Mouse (Mus musculus) limb, embryonic 13.5 days (tissue): ENCODE data around the gene Lipm. TPM values are rescaled to one million over a fixed set of nuclear protein-coding genes. Genes with fewer than 3 reads are reported as not detected.

Source experiments
- ATAC-seq: fragments of 200-750 bp; cut with Nextera tagmentation; 2 replicates; pipeline ENCODE4 v1.8.0; 2017; ENCODE audit warnings: low read depth, moderate number of reproducible peaks, moderate TSS enrichment; ENCODE audit not compliant: low FRiP score
- H3K27ac ChIP-seq: fragments of 300-500 bp; sonication (generic); 2 replicates; pipeline ENCODE4 v1.5.1; 2015; ENCODE audit warnings: inconsistent platforms, mild to moderate bottlenecking, moderate library complexity
- H3K27me3 ChIP-seq: fragments of 300-500 bp; sonication (generic); 2 replicates; pipeline ENCODE4 v1.6.1; 2015; ENCODE audit warnings: mild to moderate bottlenecking, inconsistent platforms
- H3K36me3 ChIP-seq: fragments of 300-500 bp; sonication (generic); 2 replicates; pipeline ENCODE4 v1.6.1; 2015; ENCODE audit warnings: inconsistent platforms, mild to moderate bottlenecking, moderate library complexity
- H3K4me1 ChIP-seq: fragments of 300-500 bp; sonication (generic); 2 replicates; pipeline ENCODE4 v1.6.1; 2015; ENCODE audit warnings: inconsistent platforms
- H3K4me2 ChIP-seq: fragments of 300-500 bp; sonication (generic); replicated peaks from 2 replicates; pipeline ENCODE4 v1.6.1; 2015; ENCODE audit warnings: inconsistent platforms, mild to moderate bottlenecking, moderate library complexity
- H3K4me3 ChIP-seq: fragments of 300-500 bp; sonication (generic); 2 replicates; pipeline ENCODE4 v1.5.1; 2015; ENCODE audit warnings: moderate library complexity, mild to moderate bottlenecking, inconsistent platforms
- H3K9ac ChIP-seq: fragments of 300-500 bp; sonication (generic); 2 replicates; pipeline ENCODE4 v1.6.1; 2015; ENCODE audit warnings: mild to moderate bottlenecking, inconsistent platforms
- H3K9me3 ChIP-seq: fragments of 300-500 bp; sonication (generic); 2 replicates; pipeline ENCODE4 v1.6.1; 2016; ENCODE audit warnings: inconsistent platforms
- WGBS: fragments of 180-500 bp; shearing (Covaris S2); methylation state at CpG from one replicate; pipeline ENCODE4 v1.1.7; 2015; 5-methylcytosine and 5-hydroxymethylcytosine counted together
- polyA plus RNA-seq: library from polyadenylated mRNA; unstranded; fragments of >200 nt; fragmentation: Nextera tagmentation; extraction: Ambion mirVana; gene quantifications from 2 replicates; pipeline ENCODE4 v1.2.1, GENCODE M21; 2015

Gene Lipm
- 0.46 and 0.98 TPM in 2 replicates for polyA plus RNA-seq

DNA sequence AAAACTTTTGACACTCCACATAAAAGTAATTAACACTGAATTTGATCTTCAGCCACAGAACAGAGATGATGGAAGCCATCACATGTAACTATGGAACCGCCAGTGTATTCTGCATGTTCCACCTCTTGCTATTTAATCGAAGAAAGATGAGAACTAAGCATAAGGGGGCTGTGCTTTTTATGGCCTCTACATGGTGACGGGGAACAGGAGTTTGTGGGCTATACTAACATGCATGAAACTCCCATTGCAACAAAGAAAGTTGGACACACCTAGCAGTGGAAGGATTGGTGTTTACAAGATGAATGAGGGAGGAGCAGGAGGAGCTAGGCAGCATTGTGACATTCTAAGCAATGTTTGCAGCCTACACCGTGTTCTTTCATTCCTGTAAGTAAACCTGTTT lies at the start of gene Lipm:
Lipm (plus strand) TSS at position 301 of the 400 bp plus-strand sequence.
- no peaks in the 10 kb centered on the region for H3K36me3 ChIP-seq
- H3K27me3 ChIP-seq, result no peaks in the 10 kb centered on the region
- WGBS, result 69% methylated on average over 4 of the region's 4 CpGs
- no peak within 1 kb of the TSS for H3K9ac ChIP-seq
- H3K4me2 ChIP-seq, result no peak within 1 kb of the TSS
- no peak within 1 kb of the TSS for H3K27ac ChIP-seq
- no peak for ATAC-seq
- no peaks in the 10 kb centered on the region for H3K9me3 ChIP-seq
- H3K4me1 ChIP-seq, result no peaks in the 10 kb centered on the region
- no peak within 1 kb of the TSS for H3K4me3 ChIP-seq

GRCm38 (mm10) chr19:34051502-34051901 lies 49.2 kb upstream of the Lipm start:
- Histone ChIP-seq H3K9me3 (no peaks in the 10 kb centered on the region), H3K9ac (no peak overlapping the region), H3K36me3 (no peaks in the 10 kb centered on the region), H3K27ac (no peak overlapping the region), H3K27me3 (no peaks in the 10 kb centered on the region), H3K4me1 (no peaks in the 10 kb centered on the region), H3K4me2 (no peak overlapping the region), H3K4me3 (no peak overlapping the region)
- peak; percentile 71; the same call in 1 of the 2 replicates for ATAC-seq
- 67% methylated on average over 3 of the region's 3 CpGs for WGBS

DNA sequence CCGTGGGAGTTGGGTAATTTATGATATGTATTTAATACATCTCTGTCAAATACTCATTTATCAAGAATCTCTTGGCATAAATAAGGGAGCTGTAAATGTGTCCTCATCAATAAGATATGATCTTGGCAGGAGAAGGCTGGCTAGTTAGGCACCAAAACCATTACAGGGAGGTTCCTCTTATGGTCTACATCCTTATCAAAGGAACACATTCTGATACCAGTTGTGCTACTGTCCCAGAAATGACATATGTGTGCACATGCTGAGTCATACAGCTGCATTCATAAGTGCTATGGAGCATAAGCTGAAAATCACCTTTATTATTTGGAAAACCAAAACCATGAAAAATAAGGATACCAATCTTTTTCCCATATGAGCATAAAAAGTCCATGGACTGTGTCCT lies 37.2 kb upstream of the Lipm start:
- no peaks in the 10 kb centered on the region for H3K27me3 ChIP-seq
- H3K9me3 ChIP-seq, result no peaks in the 10 kb centered on the region
- H3K4me2 ChIP-seq, result no peak overlapping the region
- ATAC-seq, result no peak
- H3K27ac ChIP-seq, result no peak overlapping the region
- H3K36me3 ChIP-seq, result no peaks in the 10 kb centered on the region
- WGBS, result 65% methylated on average over 1 of the region's 1 CpGs
- no peak overlapping the region for H3K4me3 ChIP-seq
- H3K4me1 ChIP-seq, result no peaks in the 10 kb centered on the region
- H3K9ac ChIP-seq, result no peak overlapping the region

GRCm38 (mm10) chr19:34064059-34064458 lies 36.7 kb upstream of the Lipm start:
- WGBS, result 80% methylated on average over 4 of the region's 4 CpGs
- no peaks in the 10 kb centered on the region for H3K4me1 ChIP-seq
- H3K4me3 ChIP-seq, result no peak overlapping the region
- H3K27ac ChIP-seq, result no peak overlapping the region
- H3K27me3 ChIP-seq, result no peaks in the 10 kb centered on the region
- H3K9me3 ChIP-seq, result no peaks in the 10 kb centered on the region
- no peaks in the 10 kb centered on the region for H3K36me3 ChIP-seq
- H3K9ac ChIP-seq, result no peak overlapping the region
- no peak overlapping the region for H3K4me2 ChIP-seq
- no peak for ATAC-seq

DNA sequence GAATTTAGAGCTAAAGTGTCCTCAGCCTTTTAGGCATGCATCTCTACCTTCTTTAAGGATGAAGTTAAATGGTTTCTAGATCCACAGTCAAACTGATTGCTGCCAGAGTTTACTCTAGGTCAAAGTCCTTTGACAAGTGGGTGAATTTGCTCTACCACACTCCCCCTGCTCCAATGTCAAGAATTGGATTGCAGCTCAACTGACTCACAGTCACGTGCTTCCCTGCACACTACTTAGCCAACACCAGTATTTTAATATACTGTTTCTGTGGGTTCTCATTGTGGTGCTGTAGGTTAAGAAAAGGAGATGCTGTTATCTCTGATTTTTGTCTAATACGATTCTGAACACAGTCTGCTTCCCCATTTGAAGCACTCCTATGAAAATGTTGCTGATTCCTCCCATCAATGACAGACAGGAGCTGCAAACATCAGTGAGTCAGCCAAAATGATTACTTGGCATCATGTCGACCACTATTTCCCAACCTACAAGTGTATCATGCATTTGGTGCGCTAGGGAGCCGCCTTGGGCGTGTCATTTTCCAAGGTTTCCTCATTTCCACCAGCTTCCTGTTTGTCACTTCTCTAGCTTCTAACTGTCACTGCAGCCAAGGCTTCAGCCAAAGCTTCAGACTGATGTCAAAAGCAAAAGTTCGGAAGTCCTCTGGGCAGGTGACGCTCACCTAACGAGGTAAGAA lies 33.8 kb upstream of the Lipm start, which contains the start of gene Lipn:
Lipn (plus strand) TSS at position 580 of the 694 bp plus-strand sequence.
- Histone ChIP-seq H3K9me3 (no peaks in the 10 kb centered on the region), H3K27me3 (no peaks in the 10 kb centered on the region), H3K27ac (no peak within 1 kb of the TSS), H3K36me3 (no peaks in the 10 kb centered on the region), H3K4me1 (no peaks in the 10 kb centered on the region), H3K4me3 (no peak within 1 kb of the TSS), H3K9ac (no peak within 1 kb of the TSS), H3K4me2 (no peak within 1 kb of the TSS)
- whole genome bisulfite sequencing, result 88% methylated on average over 9 of the region's 9 CpGs
- ATAC-seq, result no peak

GRCm38 (mm10) chr19:34074239-34074638 lies 26.5 kb upstream of the Lipm start:
- H3K4me2 ChIP-seq, result no peak overlapping the region
- H3K4me1 ChIP-seq, result no peaks in the 10 kb centered on the region
- no peak overlapping the region for H3K4me3 ChIP-seq
- ATAC-seq, result no peak
- H3K27ac ChIP-seq, result no peak overlapping the region
- no peaks in the 10 kb centered on the region for H3K36me3 ChIP-seq
- H3K9ac ChIP-seq, result no peak overlapping the region
- H3K9me3 ChIP-seq, result no peaks in the 10 kb centered on the region
- H3K27me3 ChIP-seq, result no peaks in the 10 kb centered on the region

- Histone ChIP-seq H3K9me3 (no peaks in the 10 kb centered on the region), H3K27me3 (no peaks in the 10 kb centered on the region), H3K4me3 (no peak overlapping the region), H3K27ac (no peak overlapping the region), H3K4me1 (no peaks in the 10 kb centered on the region), H3K36me3 (no peaks in the 10 kb centered on the region), H3K4me2 (no peak overlapping the region), H3K9ac (no peak overlapping the region)
- no peak for ATAC-seq
- WGBS, result 76% methylated on average over 2 of the region's 2 CpGs
Observed at GRCm38 (mm10) chr19:34078130-34078529, 22.6 kb upstream of the Lipm start.

DNA sequence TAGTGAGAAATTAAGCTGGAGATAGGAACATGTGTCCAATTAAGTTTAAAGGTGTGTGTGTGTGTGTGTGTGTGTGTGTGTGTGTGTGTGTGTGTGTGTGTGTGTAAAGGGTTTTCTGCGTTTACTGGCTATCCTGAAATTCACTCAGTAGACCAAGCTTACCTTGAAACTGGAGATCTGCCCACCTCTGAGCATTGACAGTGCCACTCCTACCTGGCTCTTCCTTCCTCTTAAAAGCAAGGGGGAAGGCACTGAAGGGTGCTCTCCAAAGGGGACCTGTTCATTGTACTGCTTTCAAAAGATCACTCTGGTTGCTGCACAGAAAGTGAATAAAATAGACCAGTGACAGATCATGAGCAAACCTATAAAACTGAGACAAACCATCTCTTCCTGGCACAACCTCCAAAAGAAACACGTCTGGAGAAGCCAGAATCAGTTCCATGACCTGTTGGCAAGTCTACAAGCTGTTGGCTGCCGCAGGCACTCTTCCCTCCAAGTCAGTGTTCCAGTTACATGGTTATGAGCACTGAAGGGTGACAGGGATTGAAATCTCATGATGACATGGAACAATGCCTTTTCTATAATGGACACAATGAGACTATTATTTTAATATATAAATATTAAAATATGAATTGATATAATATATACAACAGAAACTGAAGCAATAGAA lies 11.6 kb upstream of the Lipm start:
- Histone ChIP-seq H3K4me3 (no peak overlapping the region), H3K27me3 (no peaks in the 10 kb centered on the region), H3K4me1 (no peaks in the 10 kb centered on the region), H3K27ac (no peak overlapping the region), H3K36me3 (no peaks in the 10 kb centered on the region), H3K4me2 (no peak overlapping the region), H3K9me3 (no peaks in the 10 kb centered on the region), H3K9ac (no peak overlapping the region)
- no peak for ATAC-seq
- 70% methylated on average over 3 of the region's 3 CpGs for WGBS

GRCm38 (mm10) chr19:34095381-34095780 lies 5.4 kb upstream of the Lipm start:
- Histone ChIP-seq H3K4me2 (no peak overlapping the region), H3K36me3 (no peaks in the 10 kb centered on the region), H3K9me3 (no peaks in the 10 kb centered on the region), H3K9ac (no peak overlapping the region), H3K27me3 (no peaks in the 10 kb centered on the region), H3K4me1 (no peaks in the 10 kb centered on the region), H3K27ac (no peak overlapping the region), H3K4me3 (no peak overlapping the region)
- ATAC-seq, result no peak
- WGBS, result 76% methylated on average over 5 of the region's 5 CpGs

DNA sequence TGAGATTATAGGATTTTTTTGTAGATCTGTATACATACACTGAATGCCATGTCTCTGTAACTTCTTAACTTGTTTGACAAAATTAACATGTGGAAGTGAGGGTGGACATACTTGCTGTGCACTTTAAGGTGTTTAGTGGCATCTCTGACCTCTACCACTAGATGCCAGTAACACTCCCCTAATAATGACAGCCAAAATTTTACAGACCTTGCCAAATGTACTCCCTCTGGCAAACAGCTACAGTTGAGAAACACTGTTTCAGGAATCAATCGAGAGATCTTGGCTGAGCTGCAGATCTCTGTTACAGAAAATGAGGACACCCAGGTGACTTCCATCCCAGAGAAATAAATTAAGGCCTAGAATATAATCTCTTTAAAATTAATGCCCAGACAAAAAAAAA lies 4.5 kb upstream of the Lipm start:
- no peak overlapping the region for H3K9ac ChIP-seq
- no peaks in the 10 kb centered on the region for H3K4me1 ChIP-seq
- H3K4me2 ChIP-seq, result no peak overlapping the region
- H3K36me3 ChIP-seq, result no peaks in the 10 kb centered on the region
- H3K27ac ChIP-seq, result no peak overlapping the region
- WGBS, result 34% methylated on average over 1 of the region's 1 CpGs
- H3K27me3 ChIP-seq, result no peaks in the 10 kb centered on the region
- H3K4me3 ChIP-seq, result no peak overlapping the region
- ATAC-seq, result no peak
- H3K9me3 ChIP-seq, result no peaks in the 10 kb centered on the region

DNA sequence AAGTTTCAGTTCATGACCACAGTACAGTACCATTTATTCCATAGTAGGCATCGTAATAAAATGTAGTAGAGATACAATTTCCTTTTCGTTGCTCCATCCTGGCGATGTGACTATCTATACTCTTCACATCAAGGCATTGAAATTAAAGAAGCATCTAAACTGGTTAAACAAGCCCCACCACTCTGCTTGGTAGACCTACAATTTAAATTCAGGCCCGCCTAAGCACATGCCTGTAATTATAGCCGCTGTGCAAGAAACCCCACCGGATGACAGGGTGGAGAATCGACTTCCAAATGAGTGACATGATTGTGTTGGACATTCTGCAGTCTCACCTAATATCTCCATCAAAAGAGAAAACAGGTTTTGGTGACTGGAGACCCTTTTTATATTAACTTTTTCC lies 1.2 kb downstream of the Lipm start:
- 83% methylated on average over 7 of the region's 7 CpGs for WGBS
- H3K9me3 ChIP-seq, result no peaks in the 10 kb centered on the region
- ATAC-seq, result no peak
- H3K27ac ChIP-seq, result no peak overlapping the region
- H3K4me3 ChIP-seq, result no peak overlapping the region
- no peaks in the 10 kb centered on the region for H3K4me1 ChIP-seq
- no peaks in the 10 kb centered on the region for H3K36me3 ChIP-seq
- no peak overlapping the region for H3K4me2 ChIP-seq
- no peak overlapping the region for H3K9ac ChIP-seq
- H3K27me3 ChIP-seq, result no peaks in the 10 kb centered on the region

DNA sequence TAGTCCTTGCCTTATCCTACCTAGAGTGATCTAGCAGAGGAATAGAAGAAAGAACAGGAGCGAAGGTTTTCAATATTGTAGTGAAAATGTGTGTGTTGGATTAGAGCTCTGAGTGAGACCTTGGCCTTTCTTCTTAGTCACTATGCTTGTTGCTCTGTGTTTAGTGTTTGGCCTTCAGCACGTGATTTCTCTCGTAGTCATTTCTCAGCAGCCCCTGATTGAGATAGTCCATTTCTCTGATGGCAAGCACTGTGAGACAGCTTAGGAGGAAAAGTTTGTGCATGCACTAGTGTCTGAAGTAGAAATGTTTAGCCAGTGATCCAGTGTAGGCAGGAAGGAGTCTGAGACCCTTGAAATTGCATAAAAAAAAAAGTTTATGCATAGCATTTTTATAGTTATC lies 4.1 kb downstream of the Lipm start:
- H3K4me3 ChIP-seq, result no peak overlapping the region
- H3K9ac ChIP-seq, result no peak overlapping the region
- H3K36me3 ChIP-seq, result no peaks in the 10 kb centered on the region
- no peak for ATAC-seq
- no peaks in the 10 kb centered on the region for H3K4me1 ChIP-seq
- no peaks in the 10 kb centered on the region for H3K9me3 ChIP-seq
- WGBS, result 86% methylated on average over 3 of the region's 3 CpGs
- no peak overlapping the region for H3K27ac ChIP-seq
- H3K4me2 ChIP-seq, result no peak overlapping the region
- H3K27me3 ChIP-seq, result no peaks in the 10 kb centered on the region

DNA sequence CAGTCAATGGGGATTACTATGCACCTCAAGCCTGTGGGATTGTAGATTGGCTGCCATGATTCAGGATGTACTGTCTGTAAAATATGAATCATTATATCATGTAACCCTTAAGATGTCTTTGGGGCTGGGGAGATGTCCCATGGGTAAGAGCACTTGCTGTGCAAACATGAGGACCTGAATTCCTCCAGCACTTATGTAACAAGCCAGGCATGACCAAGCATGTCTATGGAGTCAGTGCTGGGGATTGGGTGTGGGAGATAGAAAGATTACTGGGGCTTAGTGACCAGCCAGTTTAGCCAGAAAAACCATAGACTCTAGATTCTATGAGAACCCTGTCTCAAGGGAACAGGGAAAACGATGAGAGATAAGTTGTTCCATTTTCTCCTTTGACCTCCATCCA lies 18.4 kb downstream of the Lipm start:
- H3K4me3 ChIP-seq, result no peak overlapping the region
- no peak for ATAC-seq
- 96% methylated on average over 1 of the region's 1 CpGs for WGBS

More for the DNA sequence above, 18.4 kb downstream of the Lipm start:
- H3K9ac ChIP-seq, result no peak overlapping the region
- H3K36me3 ChIP-seq, result no peaks in the 10 kb centered on the region
- no peak overlapping the region for H3K27ac ChIP-seq
- H3K27me3 ChIP-seq, result no peaks in the 10 kb centered on the region
- no peak overlapping the region for H3K4me2 ChIP-seq
- H3K4me1 ChIP-seq, result 0 out of 2 replicates have a peak, but pooled peaks cover 3% of the 10 kb centered on the region
- no peaks in the 10 kb centered on the region for H3K9me3 ChIP-seq
